Mouse (Mus musculus) myocyte (in vitro differentiated cells): ENCODE measurements around the gene Rpl38.

Experiments used
- MAX ChIP-seq: IDR thresholded peaks from one replicate; pipeline ENCODE4 v1.6.1; 2011; ENCODE audit warnings: low read depth, mild to moderate bottlenecking, control low read depth
- POLR2A ChIP-seq: IDR thresholded peaks from one replicate; pipeline ENCODE4 v1.6.1; 2011; ENCODE audit warnings: low read depth, mild to moderate bottlenecking, control low read depth, moderate library complexity; ENCODE audit not compliant: insufficient read length

- TF ChIP-seq POLR2A (no peak), MAX (no peak)
Measured at GRCm38 (mm10) chr11:114657737-114658136, 10.6 kb upstream of the Rpl38 start.
